Mouse (Mus musculus): ENCODE data around the gene Gpatch1. TPM values are rescaled to one million over a fixed set of nuclear protein-coding genes. Genes with fewer than 3 reads are reported as not detected.

The Gpatch1 gene
- polyA plus RNA-seq, 1 experiment = 2.3 TPM

DNA sequence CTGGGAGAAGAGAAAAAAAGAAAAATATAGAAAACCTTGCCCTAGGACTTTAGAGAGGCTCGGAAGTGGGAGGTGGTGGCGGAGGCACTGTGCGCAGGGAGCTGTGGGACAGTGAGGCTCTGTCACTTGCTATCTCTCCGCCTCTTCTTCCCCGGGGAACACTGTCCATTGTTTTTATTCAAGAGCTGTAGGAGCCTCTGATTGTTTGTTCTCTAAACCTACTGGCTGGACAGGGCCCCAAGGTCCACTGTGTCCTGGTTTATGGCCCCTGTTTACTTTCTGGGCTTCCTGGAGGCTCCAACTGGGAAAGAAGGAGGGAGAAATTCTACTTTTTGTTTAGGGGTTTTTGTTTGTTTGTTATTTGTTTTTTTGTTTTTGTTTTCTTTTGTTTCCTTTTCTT, 22.0 kb upstream of the Gpatch1 start:
- H3K27ac ChIP-seq (ENCODE audit: control insufficient read depth, insufficient read depth, low read depth, low read length) = no peak overlapping the region
- no peaks in the 10 kb centered on the region; the same call in 1 of the 2 replicates for H3K27me3 ChIP-seq (ENCODE audit: control insufficient read depth, insufficient read depth, low read length)
- H3K36me3 ChIP-seq (ENCODE audit: control insufficient read depth, insufficient read depth, low read length) = no peaks in the 10 kb centered on the region
- no peak overlapping the region for H3K4me3 ChIP-seq (ENCODE audit: control insufficient read depth, low read depth, low read length)
- no peak for TF ChIP-seq CTCF (IDR thresholded peaks at IDR 0.05; ENCODE audit: control insufficient read depth, insufficient read depth, insufficient replicate concordance, low read depth, low read length)
- no peak for TF ChIP-seq POLR2A (IDR thresholded peaks at IDR 0.05; ENCODE audit: control insufficient read depth, low read depth, low read length)
- H3K4me1 ChIP-seq (ENCODE audit: control insufficient read depth, insufficient read depth, low read length) = no peaks in the 10 kb centered on the region

DNA sequence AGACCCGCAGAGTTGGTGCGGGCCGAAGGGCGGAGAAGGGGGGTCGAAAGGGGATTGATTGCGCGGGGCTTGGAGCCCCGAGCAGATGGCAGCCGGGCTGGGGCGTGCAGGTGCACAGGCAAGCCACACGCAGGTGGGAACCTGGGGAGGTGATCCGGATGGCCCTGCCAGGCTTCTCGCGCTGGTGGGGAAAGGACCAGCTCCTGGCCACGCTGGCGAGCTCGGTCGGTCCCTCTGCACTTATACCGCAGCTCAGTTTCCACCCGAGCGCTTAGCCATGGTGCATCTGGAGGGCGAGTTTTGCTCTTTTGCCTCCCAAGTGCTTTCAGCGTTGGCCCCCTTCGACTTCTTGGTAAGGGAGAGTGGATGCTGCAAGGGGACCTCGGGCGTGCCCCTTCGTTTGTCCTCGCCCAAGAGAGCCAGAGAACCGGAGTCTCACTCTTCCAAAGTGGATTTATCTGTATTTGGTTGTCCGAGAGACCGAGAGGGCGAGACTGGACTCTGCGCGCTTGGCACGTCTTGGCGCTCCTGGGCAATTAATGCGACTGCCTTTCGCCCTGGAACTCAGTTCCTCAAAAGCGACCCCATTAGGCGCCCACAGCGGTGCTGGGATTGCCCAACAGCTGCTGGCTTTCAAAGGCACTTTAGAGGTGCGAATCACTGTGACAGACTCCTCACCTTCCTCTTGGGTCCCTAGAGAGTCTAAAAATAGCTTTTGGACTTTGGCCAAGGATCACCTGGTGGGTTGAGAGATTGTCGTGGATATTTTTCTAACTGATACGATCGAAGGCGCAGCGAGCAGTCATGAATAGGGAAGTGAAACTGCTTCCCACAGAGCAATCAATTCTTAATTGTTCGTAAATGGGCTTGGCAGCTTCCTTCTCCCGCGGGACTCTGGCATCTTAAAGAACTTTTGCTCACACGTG, 16.6 kb upstream of the Gpatch1 start:
- H3K4me1 ChIP-seq (ENCODE audit: control insufficient read depth, insufficient read depth, low read length) = peaks cover 15% of the 10 kb centered on the region
- H3K27ac ChIP-seq (ENCODE audit: control insufficient read depth, insufficient read depth, low read depth, low read length) = peak overlapping the region; percentile 23
- H3K27me3 ChIP-seq (ENCODE audit: control insufficient read depth, insufficient read depth, low read length) = no peaks in the 10 kb centered on the region; the same call in 1 of the 2 replicates
- peak overlapping the region; percentile 85 for H3K4me3 ChIP-seq (ENCODE audit: control insufficient read depth, low read depth, low read length)
- no peaks in the 10 kb centered on the region for H3K36me3 ChIP-seq (ENCODE audit: control insufficient read depth, insufficient read depth, low read length)
- TF ChIP-seq CTCF (IDR thresholded peaks at IDR 0.05; ENCODE audit: control insufficient read depth, insufficient read depth, insufficient replicate concordance, low read depth, low read length) (no peak), POLR2A (IDR thresholded peaks at IDR 0.05; ENCODE audit: control insufficient read depth, low read depth, low read length) (no peak)

DNA sequence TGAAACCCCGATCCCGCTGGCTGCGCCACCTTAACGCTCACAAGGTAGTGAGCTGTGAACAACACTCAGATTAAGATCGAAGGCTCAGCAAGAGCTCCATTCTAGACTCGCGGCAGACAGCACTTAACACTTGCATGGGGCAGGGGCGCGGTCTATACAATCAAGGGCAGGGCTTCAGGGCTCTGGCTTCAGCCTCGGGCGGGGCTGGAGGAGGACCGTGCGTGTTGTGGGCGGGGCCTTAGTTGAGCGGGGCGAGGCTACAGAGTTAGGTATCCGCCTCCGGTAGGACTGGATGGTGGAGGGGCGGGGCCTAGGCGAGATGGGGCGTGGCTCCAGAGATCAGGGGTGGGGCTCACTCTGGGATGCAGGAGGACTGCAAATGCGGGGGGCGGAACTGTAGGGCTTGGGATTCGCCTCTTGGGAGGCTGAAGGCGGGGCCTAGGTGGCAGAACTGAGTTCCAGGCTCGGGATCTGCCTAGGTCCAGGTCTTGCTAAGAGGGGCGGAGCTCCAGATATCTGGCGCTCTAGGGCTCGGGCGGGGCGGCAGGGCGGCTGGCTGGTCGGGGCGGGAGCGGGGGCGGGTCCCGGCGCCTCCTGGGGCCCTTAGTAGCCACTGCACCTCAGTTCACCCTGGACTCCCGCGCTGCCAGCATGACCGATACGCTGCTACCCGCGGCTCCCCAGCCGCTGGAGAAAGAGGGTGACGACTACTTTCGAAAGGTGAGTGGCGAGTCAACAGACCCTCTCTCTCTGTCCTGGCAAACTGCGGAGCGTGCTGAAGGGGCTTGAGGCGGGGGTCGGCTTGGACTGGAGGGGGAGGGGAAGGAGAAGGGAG, 15.7 kb upstream of the Gpatch1 start, which contains the start of gene Rhpn2:
TSS of gene Rhpn2 (plus strand) at position 479 of the 835 bp plus-strand sequence.
- H3K36me3 ChIP-seq (ENCODE audit: control insufficient read depth, insufficient read depth, low read length) = no peaks in the 10 kb centered on the region
- TF ChIP-seq POLR2A (IDR thresholded peaks at IDR 0.05; ENCODE audit: control insufficient read depth, low read depth, low read length) (peak; percentile 47; the same call in 1 of the 2 replicates), CTCF (IDR thresholded peaks at IDR 0.05; ENCODE audit: control insufficient read depth, insufficient read depth, insufficient replicate concordance, low read depth, low read length) (no peak)
- H3K27me3 ChIP-seq (ENCODE audit: control insufficient read depth, insufficient read depth, low read length) = no peaks in the 10 kb centered on the region; the same call in 1 of the 2 replicates
- peak within 1 kb of the TSS; percentile 93 for H3K4me3 ChIP-seq (ENCODE audit: control insufficient read depth, low read depth, low read length)
- H3K27ac ChIP-seq (ENCODE audit: control insufficient read depth, insufficient read depth, low read depth, low read length) = peak within 1 kb of the TSS; percentile 48
- peaks cover 15% of the 10 kb centered on the region for H3K4me1 ChIP-seq (ENCODE audit: control insufficient read depth, insufficient read depth, low read length)

DNA sequence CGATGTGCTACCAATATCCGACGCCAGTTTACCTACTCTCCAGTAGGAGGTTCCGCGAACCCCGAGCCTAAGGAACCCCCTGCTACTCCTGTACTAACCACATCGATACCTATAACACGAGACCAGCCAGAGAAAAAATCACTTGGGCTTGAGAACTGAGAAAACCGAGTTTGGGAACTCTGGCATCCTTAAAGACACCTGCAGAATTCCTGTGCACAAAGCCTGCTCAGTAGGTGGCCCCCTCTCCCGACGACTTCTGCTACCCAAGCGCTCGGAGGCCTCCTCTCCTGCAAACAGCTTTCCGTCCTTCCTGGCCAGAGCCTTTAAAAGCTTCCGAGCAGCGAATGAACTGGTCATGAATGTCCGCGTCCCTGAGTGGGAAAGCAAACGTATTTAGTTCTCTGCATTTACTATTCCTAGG, 15.0 kb upstream of the Gpatch1 start:
- Histone ChIP-seq H3K4me1 (ENCODE audit: control insufficient read depth, insufficient read depth, low read length) (peaks cover 15% of the 10 kb centered on the region), H3K27ac (ENCODE audit: control insufficient read depth, insufficient read depth, low read depth, low read length) (no peak overlapping the region), H3K36me3 (ENCODE audit: control insufficient read depth, insufficient read depth, low read length) (no peaks in the 10 kb centered on the region), H3K27me3 (ENCODE audit: control insufficient read depth, insufficient read depth, low read length) (no peaks in the 10 kb centered on the region; the same call in 1 of the 2 replicates), H3K4me3 (ENCODE audit: control insufficient read depth, low read depth, low read length) (peak overlapping the region; percentile 93)
- no peak for TF ChIP-seq CTCF (IDR thresholded peaks at IDR 0.05; ENCODE audit: control insufficient read depth, insufficient read depth, insufficient replicate concordance, low read depth, low read length)

DNA sequence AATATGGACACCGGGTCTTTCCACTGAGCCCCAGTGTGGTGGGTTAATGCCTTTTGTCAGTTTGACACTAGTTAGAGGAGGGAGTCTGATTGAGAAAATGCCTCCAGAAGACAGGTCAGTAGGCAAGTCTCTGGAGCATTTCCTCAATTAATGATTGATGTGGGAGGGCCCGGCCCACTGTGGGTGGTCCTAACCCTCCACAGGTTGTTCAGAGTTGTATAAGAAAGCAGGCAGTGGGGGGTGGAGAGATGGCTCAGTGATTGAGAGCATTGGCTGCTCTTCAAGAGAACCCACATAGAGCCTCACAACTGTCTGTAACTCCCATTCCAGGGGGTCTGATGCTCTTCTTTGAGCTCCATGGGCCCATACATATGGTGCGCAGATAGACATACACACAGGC, 13.3 kb upstream of the Gpatch1 start:
- Histone ChIP-seq H3K27ac (ENCODE audit: control insufficient read depth, insufficient read depth, low read depth, low read length) (no peak overlapping the region), H3K4me1 (ENCODE audit: control insufficient read depth, insufficient read depth, low read length) (peaks cover 15% of the 10 kb centered on the region), H3K36me3 (ENCODE audit: control insufficient read depth, insufficient read depth, low read length) (no peaks in the 10 kb centered on the region), H3K4me3 (ENCODE audit: control insufficient read depth, low read depth, low read length) (no peak overlapping the region), H3K27me3 (ENCODE audit: control insufficient read depth, insufficient read depth, low read length) (no peaks in the 10 kb centered on the region; the same call in 1 of the 2 replicates)
- TF ChIP-seq CTCF (IDR thresholded peaks at IDR 0.05; ENCODE audit: control insufficient read depth, insufficient read depth, insufficient replicate concordance, low read depth, low read length) (no peak), POLR2A (IDR thresholded peaks at IDR 0.05; ENCODE audit: control insufficient read depth, low read depth, low read length) (no peak)

DNA sequence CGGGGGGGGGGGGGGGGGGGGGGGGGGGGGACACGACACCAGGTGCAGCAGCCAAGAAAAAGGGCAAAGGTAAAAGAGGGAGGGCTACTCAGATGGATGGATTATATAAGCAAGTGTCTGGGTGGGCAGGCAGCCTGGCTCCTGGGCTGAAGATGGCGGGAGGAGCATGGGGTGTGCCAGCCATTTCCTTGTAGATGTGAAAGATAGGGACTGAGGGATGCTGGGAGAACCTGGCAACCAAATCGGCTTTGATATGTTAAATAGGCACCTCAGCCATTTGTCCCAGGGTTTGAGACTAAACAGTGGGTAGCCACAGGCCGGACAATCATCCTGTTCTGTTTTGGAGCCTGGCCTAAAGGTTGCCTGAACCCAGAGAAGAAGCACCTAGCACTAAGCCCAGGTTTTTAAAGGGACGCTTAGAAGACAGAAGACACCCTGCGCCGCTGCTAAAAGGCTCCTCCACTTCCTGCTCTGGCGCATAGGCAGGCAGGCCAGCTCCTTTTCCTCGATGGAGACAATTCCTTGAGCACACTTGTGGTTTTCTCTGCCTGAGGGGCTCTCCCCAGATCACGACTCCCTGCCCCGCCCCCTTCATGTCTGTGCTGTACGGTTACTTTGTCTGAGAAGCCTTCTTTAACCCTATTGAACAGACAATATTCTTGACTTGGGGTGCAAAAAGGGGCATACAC, 4.6 kb upstream of the Gpatch1 start:
- Histone ChIP-seq H3K4me1 (ENCODE audit: control insufficient read depth, insufficient read depth, low read length) (peaks cover 6% of the 10 kb centered on the region; the same call in 1 of the 2 replicates), H3K27ac (ENCODE audit: control insufficient read depth, insufficient read depth, low read depth, low read length) (no peak overlapping the region), H3K36me3 (ENCODE audit: control insufficient read depth, insufficient read depth, low read length) (no peaks in the 10 kb centered on the region), H3K27me3 (ENCODE audit: control insufficient read depth, insufficient read depth, low read length) (no peaks in the 10 kb centered on the region), H3K4me3 (ENCODE audit: control insufficient read depth, low read depth, low read length) (no peak overlapping the region)
- TF ChIP-seq POLR2A (IDR thresholded peaks at IDR 0.05; ENCODE audit: control insufficient read depth, low read depth, low read length) (no peak), CTCF (IDR thresholded peaks at IDR 0.05; ENCODE audit: control insufficient read depth, insufficient read depth, insufficient replicate concordance, low read depth, low read length) (no peak)
